Mouse (Mus musculus): ENCODE results near the gene Atf6.
A peak's percentile ranks its signal among the peaks of the same experiment; 100 is the strongest.

The Atf6 gene

GRCm38 (mm10) chr1:170867691-170868105, at the start of gene Atf6:
Gene Atf6 (minus strand): TSS chr1:170867771.
- peak; percentile 73 for DNase-seq (ENCODE audit: low read depth, low spot score)

- no peak for DNase-seq (ENCODE audit: low read depth, low spot score)
These were observed 48.1 kb upstream of the Atf6 start for GRCm38 (mm10) chr1:170915657-170916056.

- no peak for DNase-seq (ENCODE audit: low read depth, low spot score)
These were observed 45.5 kb upstream of the Atf6 start, which contains the start of gene Fcrlb for GRCm38 (mm10) chr1:170912891-170913615. Gene Fcrlb (minus strand): TSS chr1:170912941.

- DNase-seq (ENCODE audit: low read depth, low spot score) = no peak
These were observed 44.5 kb upstream of the Atf6 start for GRCm38 (mm10) chr1:170911907-170912660.

GRCm38 (mm10) chr1:170908341-170908740, 40.8 kb upstream of the Atf6 start:
- no peak for DNase-seq (ENCODE audit: low read depth, low spot score)

GRCm38 (mm10) chr1:170907456-170908191, 40.1 kb upstream of the Atf6 start:
- no peak for DNase-seq (ENCODE audit: low read depth, low spot score)

GRCm38 (mm10) chr1:170907111-170907455, 39.5 kb upstream of the Atf6 start:
- no peak for DNase-seq (ENCODE audit: low read depth, low spot score)

GRCm38 (mm10) chr1:170903485-170903884, 35.9 kb upstream of the Atf6 start:
- DNase-seq (ENCODE audit: low read depth, low spot score) = no peak

- no peak for DNase-seq (ENCODE audit: low read depth, low spot score)
These were observed 34.1 kb upstream of the Atf6 start for GRCm38 (mm10) chr1:170901536-170902238.

GRCm38 (mm10) chr1:170900799-170901467, 33.4 kb upstream of the Atf6 start:
- no peak for DNase-seq (ENCODE audit: low read depth, low spot score)

GRCm38 (mm10) chr1:170898413-170899075, 31.0 kb upstream of the Atf6 start:
- DNase-seq (ENCODE audit: low read depth, low spot score) = no peak

GRCm38 (mm10) chr1:170896651-170897281, 29.2 kb upstream of the Atf6 start:
- DNase-seq (ENCODE audit: low read depth, low spot score) = no peak

- no peak for DNase-seq (ENCODE audit: low read depth, low spot score)
These were observed 27.3 kb upstream of the Atf6 start for GRCm38 (mm10) chr1:170894603-170895602.

- DNase-seq (ENCODE audit: low read depth, low spot score) = no peak
These were observed 24.7 kb upstream of the Atf6 start for GRCm38 (mm10) chr1:170892279-170892678.

GRCm38 (mm10) chr1:170891646-170892045, 24.1 kb upstream of the Atf6 start:
- no peak for DNase-seq (ENCODE audit: low read depth, low spot score)

GRCm38 (mm10) chr1:170889310-170889709, 21.7 kb upstream of the Atf6 start:
- no peak for DNase-seq (ENCODE audit: low read depth, low spot score)

- DNase-seq (ENCODE audit: low read depth, low spot score) = no peak
These were observed 18.5 kb upstream of the Atf6 start for GRCm38 (mm10) chr1:170886044-170886458.

- no peak for DNase-seq (ENCODE audit: low read depth, low spot score)
These were observed 17.5 kb upstream of the Atf6 start, which contains the start of the genes Gm26620 and Dusp12 for GRCm38 (mm10) chr1:170884978-170885561. Gene Gm26620 (plus strand): TSS chr1:170885065. Gene Dusp12 (minus strand): TSS chr1:170885540.
